Mouse (Mus musculus) layer of hippocampus, postnatal 36 days (tissue): ENCODE results near the gene Large1. TPM values are rescaled to one million over a fixed set of nuclear protein-coding genes. Genes with fewer than 3 reads are reported as not detected.
"Not testable (repeated sequence)": the region's sequence is repeated elsewhere in the genome, so short reads cannot be mapped to it uniquely, and the experiment has no call there.

Source experiments
- DNase-seq, 2 experiments: peaks; one replicate each; pipeline ENCODE4 v3.0.0; 2022
- total RNA-seq, 2 experiments: library from RNA; stranded (reverse); gene quantifications; 2 replicates each; pipeline ENCODE4 v1.2.3; 2021

Gene Large1
- total RNA-seq, 2 experiments from 2014 or later, result 152 to 153 TPM

DNA sequence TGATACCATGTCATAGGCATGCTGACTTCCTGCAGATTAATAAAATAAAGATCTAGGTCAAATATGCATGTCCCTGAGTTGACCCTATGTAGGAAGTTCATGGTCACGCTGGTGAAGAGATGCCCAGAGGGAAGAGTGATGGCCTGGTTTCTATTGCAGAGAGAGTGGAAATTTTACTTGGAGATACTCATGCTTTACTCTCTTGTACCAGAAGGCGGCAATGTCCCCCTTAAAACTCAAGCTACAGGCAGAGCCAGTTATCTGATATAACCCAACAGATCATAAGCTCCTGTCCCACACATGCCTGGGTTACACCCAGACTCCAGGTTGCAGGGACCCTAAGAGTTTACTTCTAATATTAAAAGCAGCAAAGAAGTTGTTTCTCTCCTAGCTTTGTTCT, 345.9 kb downstream of the Large1 start:
- DNase-seq, result no peak

DNA sequence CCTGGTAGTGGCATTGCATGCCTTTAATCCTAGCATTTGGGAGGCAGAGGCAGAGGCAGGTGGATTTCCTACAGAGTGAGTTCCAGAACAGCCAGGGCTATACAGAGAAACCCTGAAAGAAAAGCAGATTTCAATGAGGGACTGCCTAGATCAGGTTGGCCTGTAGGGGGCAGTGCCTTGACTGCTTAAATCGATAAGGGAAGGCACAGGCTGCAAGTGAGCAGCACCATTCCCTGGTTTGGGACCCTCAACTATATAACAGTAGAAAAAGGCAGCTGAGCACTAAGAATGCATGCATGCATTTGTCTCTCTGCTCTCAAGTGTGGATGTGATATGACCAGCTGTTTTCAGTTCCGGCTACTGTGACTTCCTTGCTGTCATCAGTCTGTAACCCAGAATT, 349.5 kb downstream of the Large1 start:
- peak; percentile 32 to 38 for DNase-seq

DNA sequence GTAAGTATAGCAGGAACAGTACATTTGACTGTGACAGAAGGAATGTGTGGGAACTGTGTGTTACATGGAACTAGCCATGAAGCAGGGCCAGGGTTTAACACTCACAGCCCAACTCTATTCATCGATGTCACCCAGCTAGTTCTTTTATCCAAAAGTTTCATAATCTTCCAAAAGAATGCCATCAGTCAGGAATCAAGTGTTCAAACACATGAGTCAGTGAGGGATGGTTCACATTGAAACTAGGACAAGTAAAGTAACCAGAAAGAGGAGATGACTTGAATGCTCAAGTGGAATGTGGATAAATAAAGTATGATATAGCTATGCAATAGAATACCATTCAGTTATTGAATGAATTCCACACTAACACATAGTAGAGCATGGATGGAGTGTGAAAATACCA, 359.5 kb downstream of the Large1 start:
- no peak for DNase-seq

DNA sequence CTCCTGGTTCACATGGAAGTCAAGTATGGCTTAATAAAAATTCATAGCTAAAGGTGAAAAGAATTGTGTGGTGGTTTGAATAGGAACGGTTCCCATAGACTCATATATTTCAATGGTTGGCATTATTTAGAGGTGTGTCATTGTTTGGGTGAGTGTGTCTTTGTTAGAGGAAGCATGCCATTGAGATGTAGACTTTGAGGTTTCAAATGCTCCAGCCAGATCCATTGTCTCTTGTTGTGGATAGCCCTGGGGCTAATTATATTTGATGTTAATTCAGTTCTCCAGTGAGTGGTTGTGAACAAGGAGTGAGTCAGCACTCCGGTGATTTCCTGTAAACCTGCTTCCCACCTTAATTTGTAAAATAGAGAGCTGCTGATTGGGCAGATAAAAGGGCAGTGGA, 362.9 kb downstream of the Large1 start:
- no peak for DNase-seq

DNA sequence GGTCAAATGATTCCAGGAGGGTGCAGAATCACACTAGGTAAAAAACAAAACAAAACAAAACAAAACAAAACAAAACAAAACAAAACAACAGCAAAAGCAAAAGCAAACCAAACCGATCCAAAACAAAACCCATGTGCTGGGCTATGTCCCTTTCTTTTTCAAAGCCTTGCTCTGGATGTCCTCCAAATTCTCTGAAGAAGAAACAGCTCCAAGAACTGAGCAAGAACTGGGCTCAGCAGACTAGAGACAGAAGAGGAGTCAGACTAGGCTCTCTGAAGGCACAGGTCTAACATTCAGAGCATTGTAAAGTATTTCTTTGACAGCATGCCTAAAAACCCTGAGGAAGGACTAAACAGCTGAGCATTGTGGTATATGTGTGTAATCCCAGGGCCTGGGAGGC, 370.5 kb downstream of the Large1 start:
- DNase-seq, result no peak

DNA sequence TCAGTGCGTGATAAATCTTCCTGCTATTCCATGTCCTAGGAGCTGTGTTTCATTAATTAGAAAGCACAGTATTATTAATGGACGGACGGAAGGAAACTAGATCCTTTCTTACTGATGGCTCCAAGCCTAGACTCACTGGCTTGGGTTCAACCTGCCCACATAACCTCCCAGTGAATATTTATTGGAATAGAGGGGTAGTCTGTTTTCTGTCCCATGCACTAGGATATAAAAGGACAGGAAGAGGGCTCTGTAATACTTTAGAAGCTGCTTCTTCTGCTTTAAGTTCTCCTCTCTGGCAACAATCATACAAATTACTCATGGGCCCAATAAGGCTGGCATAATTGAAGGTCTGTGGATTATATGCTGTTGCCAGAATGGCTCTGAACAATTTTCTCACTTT, 398.3 kb downstream of the Large1 start:
- DNase-seq, result no peak

DNA sequence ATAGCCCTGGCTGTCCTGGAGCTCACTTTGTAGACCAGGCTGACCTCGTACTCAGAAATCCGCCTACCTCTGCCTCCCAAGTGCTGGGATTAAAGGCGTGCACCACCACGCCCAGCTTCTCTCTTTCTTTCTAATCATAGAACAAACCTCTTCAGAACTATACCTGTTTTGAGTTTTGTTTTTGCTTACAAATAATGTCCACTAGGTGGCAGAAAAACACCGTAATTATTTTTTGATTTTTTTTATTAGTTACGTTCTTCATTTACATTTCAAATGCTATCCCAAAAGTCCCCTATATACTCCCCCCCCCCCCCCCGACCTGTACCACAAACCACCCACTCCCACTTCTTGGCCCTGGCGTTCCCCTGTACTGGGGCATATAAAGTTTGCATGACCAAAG, 411.9 kb downstream of the Large1 start:
- not testable (repeated sequence) for DNase-seq

DNA sequence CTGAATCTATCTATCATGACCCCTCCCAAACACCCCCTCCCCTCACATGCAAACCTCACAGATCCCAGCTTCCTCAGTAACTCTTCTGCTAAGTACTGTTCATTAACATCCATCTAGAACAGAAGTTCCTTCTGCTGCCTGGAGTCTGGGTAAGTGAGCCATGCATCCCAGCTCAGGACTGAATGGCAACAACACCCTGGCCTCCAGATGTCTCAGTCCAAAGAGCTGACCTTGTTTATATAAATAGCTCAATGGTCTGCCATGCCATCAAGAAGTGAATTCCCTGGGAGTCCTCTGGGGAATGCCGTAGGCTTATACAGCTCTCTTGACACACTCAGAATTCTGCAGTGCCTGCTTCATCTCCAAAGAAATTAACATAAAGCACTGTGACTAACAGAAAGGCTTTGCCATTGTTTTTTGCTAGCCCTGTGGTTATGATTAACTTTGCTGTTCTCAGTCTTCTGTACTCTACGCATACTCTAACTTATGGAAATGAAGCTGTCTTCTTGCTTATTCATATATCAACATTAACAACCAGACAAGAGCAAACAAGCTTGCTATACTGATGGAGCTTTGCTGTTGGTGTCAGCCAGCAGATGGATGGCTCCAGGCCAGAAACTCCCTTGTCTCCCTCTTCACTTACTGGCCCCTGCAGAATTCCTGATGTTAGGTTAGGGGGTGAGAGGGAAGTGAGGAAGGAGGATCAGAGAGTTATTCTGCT, 434.0 kb downstream of the Large1 start:
- peak in 1 of 2 experiments; percentile 10 for DNase-seq

DNA sequence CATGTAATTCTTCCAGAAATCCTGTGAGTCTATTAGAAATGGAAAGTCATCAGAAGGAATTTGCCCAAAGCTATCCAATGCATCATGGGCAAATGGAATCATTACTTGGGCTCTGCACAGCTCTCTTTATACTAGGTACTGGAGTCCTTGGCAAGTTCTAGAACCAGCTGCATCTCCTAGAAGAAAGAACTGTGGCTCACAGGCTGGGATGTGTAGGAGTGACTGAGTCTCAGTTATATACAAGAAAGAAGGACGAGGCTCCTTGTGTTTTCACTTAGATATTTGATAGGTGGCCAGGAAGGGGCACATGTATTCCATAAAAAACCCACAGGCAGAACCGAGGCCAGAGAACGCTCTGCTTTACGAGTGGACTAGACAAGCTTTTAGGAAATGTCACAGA, 447.8 kb downstream of the Large1 start:
- DNase-seq, result no peak

DNA sequence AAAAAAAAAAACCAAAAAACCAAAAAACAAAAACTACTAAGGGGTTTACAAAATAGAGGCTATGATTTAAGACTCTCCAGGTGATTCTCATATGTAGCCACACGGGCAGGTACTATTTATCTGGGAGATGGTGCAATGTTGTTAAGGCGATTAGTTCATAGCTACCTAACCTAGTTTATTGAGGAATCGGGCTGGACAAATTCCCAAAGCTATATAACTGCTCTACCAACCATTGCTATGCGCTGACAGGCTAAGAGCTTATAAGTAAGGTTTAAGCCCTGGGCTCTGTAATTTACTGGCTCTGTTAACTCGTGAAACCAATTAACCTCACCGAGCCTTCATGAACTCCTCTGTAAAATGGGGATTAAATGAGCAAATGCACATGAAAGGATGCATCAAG, 451.7 kb downstream of the Large1 start:
- no peak for DNase-seq

DNA sequence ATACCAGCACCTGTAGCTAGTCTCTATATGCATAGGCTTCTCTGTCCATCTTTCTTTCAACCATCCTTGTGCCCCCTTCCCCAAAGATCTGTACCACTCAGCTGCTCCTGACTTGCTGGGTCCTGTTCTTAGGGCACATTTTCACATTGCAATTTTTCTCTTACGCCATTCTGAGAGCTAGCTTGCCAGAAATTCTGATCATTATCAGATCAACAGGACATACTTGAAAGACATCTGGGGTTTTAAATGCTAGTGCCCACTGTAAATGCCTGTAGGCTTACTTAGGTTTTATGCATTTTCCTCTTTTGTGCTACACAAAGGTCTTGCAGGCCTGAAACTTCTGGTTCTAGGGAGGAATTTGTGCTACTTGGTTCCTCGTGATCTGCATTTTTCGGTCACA, 454.0 kb downstream of the Large1 start:
- no peak for DNase-seq

DNA sequence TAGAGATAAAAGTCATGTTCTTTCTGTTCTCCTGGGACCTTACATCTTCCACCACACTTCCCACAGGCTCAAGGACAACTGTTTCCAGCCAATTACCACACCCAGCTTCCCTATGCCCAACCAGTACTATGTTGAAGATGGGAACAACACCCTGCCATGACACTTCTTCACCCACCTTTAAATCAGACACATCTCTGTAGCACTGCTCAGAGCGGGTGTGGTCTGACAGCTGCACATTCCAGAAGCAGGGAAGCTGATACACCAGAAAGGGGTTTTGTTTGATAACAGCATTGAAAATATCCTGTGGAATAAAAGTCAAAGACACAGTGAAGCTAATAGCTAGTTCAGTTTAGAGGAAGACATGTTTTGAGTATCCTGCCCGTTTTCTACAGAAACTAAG, 470.3 kb downstream of the Large1 start:
- DNase-seq, result no peak

DNA sequence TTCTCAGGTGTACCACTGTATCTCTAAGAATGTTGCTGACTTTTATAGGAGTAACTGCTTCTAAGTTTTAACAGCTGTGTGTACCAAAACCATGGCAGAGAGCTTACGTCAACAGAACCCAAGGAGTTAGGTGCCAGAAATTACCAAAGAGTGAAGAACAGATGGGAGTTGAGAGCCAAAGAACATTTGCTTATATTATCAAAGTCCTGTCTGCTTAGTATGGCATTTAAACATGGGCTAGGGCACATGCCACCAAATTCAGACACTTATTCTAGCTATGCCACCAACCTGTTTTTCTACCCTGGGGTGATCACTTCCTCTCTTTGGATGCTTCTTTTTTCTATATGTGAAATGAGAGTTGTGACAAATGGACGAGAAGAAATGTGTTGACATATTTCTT, 479.9 kb downstream of the Large1 start:
- DNase-seq, result no peak

DNA sequence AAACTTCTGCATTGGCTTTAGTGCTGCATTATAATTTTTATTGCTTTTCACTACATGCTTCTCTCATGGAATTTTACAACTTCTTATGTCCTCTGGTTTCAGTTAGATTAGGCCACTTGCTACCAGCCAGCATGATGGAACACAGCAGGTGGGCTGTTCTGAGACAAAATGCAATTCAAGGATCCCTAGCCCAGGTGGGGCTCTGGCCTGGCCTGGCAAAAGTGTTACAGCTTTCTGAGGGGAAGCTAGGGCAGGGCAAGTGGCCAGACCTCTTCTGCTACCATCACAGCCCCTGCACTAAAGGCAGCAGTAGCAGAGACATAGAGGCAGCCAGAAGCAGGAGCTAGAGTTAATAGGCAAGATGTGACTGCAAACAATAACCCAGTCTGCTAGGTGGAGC, 506.5 kb downstream of the Large1 start:
- DNase-seq, result no peak

DNA sequence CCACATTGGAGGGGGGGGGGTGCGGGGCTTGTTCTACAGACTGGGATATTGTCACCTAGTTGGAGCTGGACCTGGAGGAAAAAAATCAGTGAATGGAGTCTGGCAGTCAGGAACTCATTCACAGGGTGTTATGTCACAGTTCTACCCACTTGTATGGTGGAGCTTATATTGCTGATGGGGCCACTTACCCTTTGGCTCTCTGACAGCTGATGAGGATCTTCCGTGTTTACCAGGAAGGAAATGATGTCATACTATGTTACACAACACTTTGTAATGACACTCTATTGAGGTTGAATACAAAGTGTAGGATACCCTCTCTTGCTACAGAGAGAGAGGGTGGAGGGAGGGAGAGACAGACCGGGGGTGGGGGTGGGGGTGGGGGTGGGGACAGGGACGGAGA, 517.5 kb downstream of the Large1 start:
- no peak for DNase-seq

DNA sequence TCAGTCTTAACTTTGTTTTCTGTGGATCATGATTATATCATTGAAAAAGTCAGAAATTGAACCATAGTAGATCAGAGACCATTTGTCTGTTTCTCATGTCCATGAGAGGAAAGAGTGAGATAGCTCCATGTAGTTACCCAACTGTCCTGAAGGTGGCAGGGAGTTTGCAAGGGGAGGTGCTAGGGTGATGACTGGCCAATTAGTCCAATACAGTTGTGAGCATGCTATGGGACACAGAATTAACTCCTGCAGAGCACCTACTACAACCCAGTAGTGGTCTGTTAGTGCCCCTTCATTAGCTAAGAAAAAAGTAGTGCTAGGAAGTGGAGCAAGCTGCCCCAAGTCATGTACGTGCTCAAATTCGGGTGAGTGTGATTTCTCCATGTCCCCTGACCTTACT, 520.2 kb downstream of the Large1 start:
- DNase-seq, result no peak

DNA sequence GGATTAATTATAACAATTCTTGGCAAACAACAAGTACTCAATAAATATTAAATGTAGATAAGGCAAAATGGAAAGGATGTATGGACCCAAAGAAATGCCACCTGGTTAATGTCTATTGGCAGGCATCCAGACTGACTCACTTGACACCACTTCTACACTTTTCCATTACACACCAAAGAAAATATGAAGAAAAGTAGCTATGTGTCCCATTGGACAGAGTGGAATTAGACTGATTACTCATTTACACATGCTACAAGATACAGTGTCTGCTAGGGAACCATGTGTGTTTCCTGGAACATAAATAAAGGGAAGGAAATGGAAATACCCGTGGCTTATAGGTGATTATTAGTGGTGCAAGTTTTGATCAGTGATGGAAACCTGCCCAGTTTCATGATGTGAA, 521.0 kb downstream of the Large1 start:
- no peak for DNase-seq

DNA sequence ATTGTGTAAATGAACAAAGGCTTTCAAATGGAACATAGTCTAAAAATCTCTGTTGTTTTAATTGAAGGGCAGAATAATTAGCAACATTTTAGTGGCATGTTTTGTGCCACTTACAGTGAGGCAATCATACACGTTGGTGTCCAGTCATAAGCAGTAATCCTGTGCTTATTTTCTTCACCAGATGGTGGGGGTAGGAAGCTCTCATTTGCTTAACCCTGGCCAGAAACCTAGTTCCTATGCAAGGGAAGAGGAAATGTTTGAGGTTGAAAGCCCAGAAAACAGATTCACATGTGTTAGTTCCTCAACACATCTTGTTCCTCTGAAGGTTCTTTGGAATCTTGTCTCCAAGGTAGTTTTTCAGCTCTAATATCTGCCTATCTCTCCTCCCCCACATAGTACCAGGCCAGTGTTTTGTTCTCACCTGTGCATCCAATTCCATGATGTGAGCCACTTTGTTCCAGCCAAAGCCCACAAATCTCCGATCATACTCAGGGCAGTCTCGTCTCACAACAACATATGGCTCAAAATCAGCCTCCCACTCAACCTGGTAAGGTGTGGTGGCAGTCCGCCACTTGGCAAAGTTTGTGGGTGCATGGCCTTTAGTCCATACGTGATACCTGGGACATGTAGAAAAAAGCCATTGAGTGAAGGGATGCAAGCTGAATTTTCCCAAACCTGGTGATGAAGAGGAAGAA, 535.5 kb downstream of the Large1 start:
- no peak for DNase-seq

DNA sequence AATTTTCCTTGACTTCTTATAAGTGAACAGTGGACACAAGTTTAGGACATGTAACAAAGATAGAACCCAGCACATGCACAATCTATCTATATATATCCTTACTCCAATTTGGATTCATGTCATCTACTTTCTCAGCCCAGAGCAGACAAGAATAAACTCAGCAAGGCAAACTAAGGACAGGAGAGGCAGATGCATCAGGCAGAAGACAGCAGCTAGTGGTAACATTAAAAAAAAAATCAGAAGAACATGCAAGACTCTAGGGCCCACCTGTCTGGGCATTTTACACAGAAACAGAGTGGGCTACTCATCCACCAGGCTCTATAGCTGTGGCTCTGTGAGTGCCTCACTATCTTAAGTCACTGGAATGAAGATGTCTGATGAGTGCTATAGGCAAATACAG, 536.7 kb downstream of the Large1 start:
- DNase-seq, result no peak

DNA sequence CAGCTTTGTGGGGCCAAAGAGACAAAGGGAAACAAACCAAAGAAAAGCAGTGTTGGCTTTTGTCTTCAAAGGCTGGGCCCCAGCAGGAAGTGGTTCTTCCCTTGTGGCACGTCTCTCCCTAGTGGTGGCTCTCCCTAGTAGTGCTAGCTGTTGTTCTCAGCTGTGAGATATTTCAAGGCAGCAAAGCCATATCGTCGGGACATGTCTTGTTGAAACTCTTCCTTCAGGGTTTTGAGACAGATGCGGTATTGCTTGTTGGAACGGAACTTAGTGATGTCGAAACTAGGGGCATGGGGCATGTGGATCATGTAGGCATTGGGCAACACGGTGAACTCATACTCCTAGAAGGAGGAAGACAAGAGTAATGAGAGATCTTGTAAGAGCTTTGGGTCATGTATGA, 537.7 kb downstream of the Large1 start:
- no peak for DNase-seq

DNA sequence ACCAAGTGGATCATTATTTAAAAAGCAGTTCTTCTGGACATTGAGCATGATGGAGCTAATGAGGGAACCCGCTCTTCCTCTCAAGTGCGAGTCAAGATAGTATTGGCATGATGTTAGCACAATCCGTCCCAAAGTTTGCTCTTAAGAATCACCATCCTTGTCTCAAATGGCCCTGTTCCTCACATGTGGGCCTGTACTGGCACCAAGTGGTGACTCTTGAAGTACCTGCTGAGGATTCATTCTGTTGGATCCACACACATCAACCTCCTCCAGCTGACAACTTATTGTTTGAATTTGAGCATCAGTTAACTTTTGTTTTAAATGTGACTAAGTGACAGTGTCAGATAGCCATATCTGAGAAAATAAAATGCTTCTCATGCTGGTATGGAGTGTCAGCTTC, 540.6 kb downstream of the Large1 start:
- no peak for DNase-seq

DNA sequence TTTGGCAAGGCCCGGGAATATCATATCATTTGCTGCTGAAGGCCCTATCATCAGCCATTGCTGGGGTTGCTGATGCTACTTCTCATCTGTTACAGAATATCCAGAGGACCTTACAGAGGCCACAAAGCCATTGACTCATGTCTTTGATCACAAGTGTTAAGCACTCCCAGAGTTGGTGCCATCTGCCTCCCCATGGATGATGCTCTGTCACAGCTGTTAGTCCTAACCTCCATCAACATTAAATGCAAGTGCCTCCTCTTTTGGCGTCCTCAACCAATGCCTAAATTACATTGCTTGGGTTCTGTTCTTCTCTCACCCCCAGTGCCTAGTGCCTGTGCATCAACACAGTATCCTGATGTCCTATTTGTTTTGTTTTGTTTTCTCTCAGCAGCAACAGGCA, 551.8 kb downstream of the Large1 start:
- no peak for DNase-seq

DNA sequence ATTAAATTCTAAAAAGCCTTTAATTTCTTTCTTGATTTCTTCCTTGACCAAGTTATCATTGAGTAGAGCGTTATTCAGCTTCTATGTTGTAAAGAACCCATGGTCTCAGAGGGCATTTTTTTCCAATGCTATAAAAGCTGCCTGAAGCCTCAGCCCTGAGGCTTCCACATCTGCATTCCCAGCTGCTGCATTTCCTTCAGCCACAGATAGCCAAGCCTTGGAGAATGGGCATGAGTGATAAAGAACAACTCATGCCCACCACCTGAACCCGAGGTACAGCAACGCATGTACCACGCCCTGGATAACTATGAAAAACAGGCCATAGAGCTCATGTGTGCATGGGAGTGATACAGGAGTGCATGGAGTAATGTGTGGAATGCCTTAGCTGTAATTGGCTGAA, 572.7 kb downstream of the Large1 start:
- DNase-seq, result no peak

DNA sequence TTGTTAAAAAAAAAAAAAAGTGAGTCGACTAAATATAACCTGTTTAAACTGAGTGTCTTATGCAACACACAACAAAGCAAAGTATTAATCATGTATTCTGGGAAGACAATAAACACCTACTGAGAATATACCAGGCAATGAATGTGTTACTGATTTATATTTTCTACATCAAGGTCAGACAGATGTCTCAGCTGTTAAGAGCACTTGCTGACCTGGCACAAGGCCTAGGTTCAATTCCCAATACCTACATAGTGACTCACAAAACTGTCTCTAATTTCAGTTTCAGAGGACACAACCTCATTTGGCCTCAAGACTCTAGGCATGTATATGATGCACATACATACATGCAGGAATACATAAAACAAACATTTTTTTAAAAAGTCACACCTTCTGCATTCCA, 575.5 kb downstream of the Large1 start:
- no peak for DNase-seq

DNA sequence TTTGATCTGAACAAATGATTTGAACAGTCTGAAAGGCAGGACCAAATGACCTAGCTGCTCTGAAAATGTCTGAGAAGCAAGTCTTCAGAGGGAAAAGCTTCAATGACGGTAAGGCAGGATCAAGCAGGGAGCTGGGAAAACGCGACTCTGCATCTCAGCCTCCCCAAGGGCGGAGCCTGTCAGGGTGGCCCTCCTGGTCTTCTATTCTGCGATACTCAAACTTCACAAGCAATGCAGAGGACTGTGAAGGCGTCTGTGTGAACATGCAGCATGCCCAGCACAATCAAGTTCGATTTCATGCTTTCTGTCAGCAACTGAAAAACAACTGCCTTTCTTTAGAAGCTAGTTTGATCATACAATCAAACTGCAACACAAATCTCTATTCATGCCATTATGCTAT, 586.6 kb downstream of the Large1 start:
- no peak for DNase-seq
